Mouse (Mus musculus) stomach, postnatal 0 days (tissue): ENCODE results near the gene Trim71.

ENCODE experiments used
- CTCF ChIP-seq: IDR thresholded peaks from 2 replicates; pipeline ENCODE4 v1.5.1; 2016; ENCODE audit warnings: antibody characterized with exemption, low read depth, mild to moderate bottlenecking, moderate library complexity
- EP300 ChIP-seq: optimal IDR thresholded peaks from 2 replicates; pipeline ENCODE3; 2016; ENCODE audit warnings: antibody characterized with exemption

GRCm38 (mm10) chr9:114544754-114545393 lies 19.3 kb downstream of the Trim71 start:
- TF ChIP-seq CTCF (no peak), EP300 (no peak)
